Mouse (Mus musculus) heart, embryonic 11.5 days (tissue): ENCODE data around the gene Fcor. TPM values are rescaled to one million over a fixed set of nuclear protein-coding genes. Genes with fewer than 3 reads are reported as not detected.

Experiments
- ATAC-seq: fragments of 200-750 bp; cut with Nextera tagmentation; replicated peaks from 2 replicates; pipeline ENCODE4 v1.8.0; 2017; ENCODE audit warnings: moderate library complexity; ENCODE audit not compliant: insufficient number of reproducible peaks, low FRiP score, low TSS enrichment
- H3K27ac ChIP-seq: fragments of 300-500 bp; sonication (generic); 2 replicates; pipeline ENCODE4 v1.5.1; 2014; ENCODE audit warnings: mild to moderate bottlenecking, low read depth, low read length
- H3K27me3 ChIP-seq: fragments of 300-500 bp; sonication (generic); 2 replicates; pipeline ENCODE4 v1.6.1; 2014; ENCODE audit warnings: mild to moderate bottlenecking, low read length, mixed read lengths; ENCODE audit not compliant: control insufficient read depth, insufficient read depth
- H3K36me3 ChIP-seq: fragments of 300-500 bp; sonication (generic); 2 replicates; pipeline ENCODE4 v1.6.1; 2014; ENCODE audit warnings: mild to moderate bottlenecking, low read length, moderate library complexity, mixed read lengths; ENCODE audit not compliant: control insufficient read depth, insufficient read depth
- H3K4me1 ChIP-seq: fragments of 300-500 bp; sonication (generic); 2 replicates; pipeline ENCODE4 v1.6.1; 2014; ENCODE audit warnings: low read length; ENCODE audit not compliant: control insufficient read depth, insufficient read depth
- H3K4me2 ChIP-seq: fragments of 300-500 bp; sonication (generic); 2 replicates; pipeline ENCODE4 v1.6.1; 2014; ENCODE audit warnings: mild to moderate bottlenecking, moderate library complexity
- H3K4me3 ChIP-seq: fragments of 300-500 bp; sonication (generic); 2 replicates; pipeline ENCODE4 v1.5.1; 2014; ENCODE audit warnings: low read depth, low read length
- H3K9ac ChIP-seq: fragments of 300-500 bp; sonication (generic); 2 replicates; pipeline ENCODE4 v1.6.1; 2014; ENCODE audit warnings: mild to moderate bottlenecking, low read depth, low read length, moderate library complexity
- H3K9me3 ChIP-seq: fragments of 300-500 bp; sonication (generic); replicated peaks from 2 replicates; pipeline ENCODE4 v1.6.1; 2016; ENCODE audit warnings: low read length; ENCODE audit not compliant: control insufficient read depth
- WGBS: fragments of 180-500 bp; shearing (Covaris S2); extraction: QIAGEN DNeasy Blood & Tissue Kit; methylation state at CpG from one replicate; pipeline ENCODE4 v1.1.7; 2014; ENCODE audit not compliant: insufficient replicate concordance; 5-methylcytosine and 5-hydroxymethylcytosine counted together
- polyA plus RNA-seq: library from polyadenylated mRNA; unstranded; fragments of >200 nt; fragmentation: Nextera tagmentation; extraction: Ambion mirVana; gene quantifications from 2 replicates; pipeline ENCODE4 v1.2.1, GENCODE M21; 2014

Gene Fcor
- polyA plus RNA-seq, result 9.4 and 12.2 TPM in 2 replicates

GRCm38 (mm10) chr8:3671980-3672491, at the start of gene Fcor:
TSS of gene Fcor (minus strand) at chr8:3672362.
- H3K4me1 ChIP-seq, result no peaks in the 10 kb centered on the region; the same call in 1 of the 2 replicates
- WGBS, result 1% methylated on average over 23 of the region's 23 CpGs

DNA sequence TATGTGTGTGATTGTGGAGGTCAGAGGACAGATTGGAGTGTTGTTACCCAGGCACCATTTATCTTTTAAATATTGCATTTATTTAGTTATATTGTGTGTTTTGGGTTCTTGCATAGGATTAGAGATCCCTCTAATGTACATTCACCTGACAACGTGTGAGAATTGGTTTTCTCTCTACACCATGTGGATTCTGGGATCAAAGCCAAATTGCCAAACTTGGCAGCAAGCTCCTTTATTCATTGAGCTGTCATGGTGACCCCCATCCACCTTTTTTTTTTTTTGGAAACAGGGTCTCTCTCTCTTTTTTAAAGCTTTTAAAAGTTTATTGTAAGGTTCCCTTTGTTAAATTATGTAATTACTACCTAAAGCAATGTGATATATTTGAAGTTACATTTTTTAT, 48.9 kb upstream of the Fcor start:
- H3K36me3 ChIP-seq, result no peaks in the 10 kb centered on the region
- no peak overlapping the region for H3K4me3 ChIP-seq
- WGBS, result 32% methylated on average over 1 of the region's 1 CpGs

More at GRCm38 (mm10) chr8:3671980-3672491, at the start of gene Fcor:
- Histone ChIP-seq H3K4me3 (peak within 1 kb of the TSS; percentile 55), H3K9ac (peak within 1 kb of the TSS; percentile 73), H3K27ac (peak within 1 kb of the TSS; percentile 64; the same call in 1 of the 2 replicates), H3K27me3 (no peaks in the 10 kb centered on the region), H3K36me3 (no peaks in the 10 kb centered on the region), H3K4me2 (peak within 1 kb of the TSS; percentile 79), H3K9me3 (no peaks in the 10 kb centered on the region)
- ATAC-seq, result peak; percentile 66

DNA sequence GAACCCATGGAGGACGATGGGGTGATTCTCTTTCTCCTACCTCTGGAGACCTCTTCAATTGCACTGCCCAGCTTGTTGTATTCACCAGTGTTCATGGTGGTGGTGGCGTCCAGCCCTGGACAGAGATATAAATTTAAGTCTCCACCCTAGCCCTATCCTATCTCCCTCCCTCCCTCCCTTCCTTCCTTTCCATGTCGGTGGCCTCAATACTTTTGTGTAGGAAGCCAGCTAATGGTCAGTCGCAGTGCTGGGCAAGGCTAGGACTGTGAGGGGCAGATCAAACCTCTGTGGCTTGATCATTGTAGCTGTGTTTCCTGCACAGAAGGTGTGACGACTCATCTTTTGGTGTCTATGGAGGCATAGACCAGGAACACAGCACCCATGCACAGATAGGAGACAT, 48.4 kb upstream of the Fcor start, which contains the start of gene Clec4g:
Gene Clec4g, minus strand, starts transcription at position 101 of the 400 bp plus-strand sequence.
- WGBS, result 54% methylated on average over 5 of the region's 5 CpGs
- no peaks in the 10 kb centered on the region for H3K4me1 ChIP-seq
- H3K9me3 ChIP-seq, result 0 out of 2 replicates have a peak, but pooled peaks cover 3% of the 10 kb centered on the region
- no peak for ATAC-seq
- H3K27me3 ChIP-seq, result no peaks in the 10 kb centered on the region
- H3K4me3 ChIP-seq, result no peak within 1 kb of the TSS
- no peak within 1 kb of the TSS for H3K4me2 ChIP-seq
- no peak within 1 kb of the TSS for H3K27ac ChIP-seq
- H3K9ac ChIP-seq, result no peak within 1 kb of the TSS
- H3K36me3 ChIP-seq, result no peaks in the 10 kb centered on the region

More for the DNA sequence above, 48.9 kb upstream of the Fcor start:
- H3K4me1 ChIP-seq, result no peaks in the 10 kb centered on the region
- no peak overlapping the region for H3K4me2 ChIP-seq
- no peaks in the 10 kb centered on the region for H3K27me3 ChIP-seq
- no peak overlapping the region for H3K9ac ChIP-seq
- no peak overlapping the region for H3K27ac ChIP-seq
- no peak for ATAC-seq
- H3K9me3 ChIP-seq, result 0 out of 2 replicates have a peak, but pooled peaks cover 3% of the 10 kb centered on the region

- H3K9me3 ChIP-seq, result no peaks in the 10 kb centered on the region
- H3K36me3 ChIP-seq, result no peaks in the 10 kb centered on the region
- 14% methylated on average over 14 of the region's 14 CpGs for WGBS
- no peak overlapping the region for H3K9ac ChIP-seq
- no peak overlapping the region for H3K27ac ChIP-seq
- no peaks in the 10 kb centered on the region for H3K4me1 ChIP-seq
- ATAC-seq, result peak; percentile 53
- H3K4me2 ChIP-seq, result no peak overlapping the region
- no peak overlapping the region for H3K4me3 ChIP-seq
- no peaks in the 10 kb centered on the region for H3K27me3 ChIP-seq
Measured at GRCm38 (mm10) chr8:3718559-3718958, 46.4 kb upstream of the Fcor start.

- no peak overlapping the region for H3K4me2 ChIP-seq
- no peaks in the 10 kb centered on the region for H3K36me3 ChIP-seq
- no peaks in the 10 kb centered on the region for H3K9me3 ChIP-seq
- ATAC-seq, result peak; percentile 44; the same call in 1 of the 2 replicates
- H3K4me3 ChIP-seq, result no peak overlapping the region
- no peak overlapping the region for H3K9ac ChIP-seq
- 60% methylated on average over 12 of the region's 12 CpGs for whole genome bisulfite sequencing
- peak overlapping the region; percentile 22; the same call in 1 of the 2 replicates for H3K27ac ChIP-seq
- H3K4me1 ChIP-seq, result no peaks in the 10 kb centered on the region
- no peaks in the 10 kb centered on the region for H3K27me3 ChIP-seq
Measured at GRCm38 (mm10) chr8:3717321-3717954, 45.3 kb upstream of the Fcor start.

- no peak for ATAC-seq
- no peak overlapping the region; the same call in 1 of the 2 replicates for H3K27ac ChIP-seq
- WGBS, result 36% methylated on average over 2 of the region's 2 CpGs
Measured at GRCm38 (mm10) chr8:3711646-3712045, 39.5 kb upstream of the Fcor start.

GRCm38 (mm10) chr8:3710312-3710711, 38.1 kb upstream of the Fcor start:
- Histone ChIP-seq H3K9ac (no peak overlapping the region), H3K4me3 (no peak overlapping the region), H3K9me3 (no peaks in the 10 kb centered on the region), H3K36me3 (no peaks in the 10 kb centered on the region), H3K4me1 (peaks cover 3% of the 10 kb centered on the region; the same call in 1 of the 2 replicates), H3K27ac (no peak overlapping the region), H3K4me2 (no peak overlapping the region), H3K27me3 (no peaks in the 10 kb centered on the region)
- ATAC-seq, result no peak
- 80% methylated on average over 3 of the region's 3 CpGs for WGBS

More at GRCm38 (mm10) chr8:3711646-3712045, 39.5 kb upstream of the Fcor start:
- Histone ChIP-seq H3K9me3 (no peaks in the 10 kb centered on the region), H3K36me3 (no peaks in the 10 kb centered on the region), H3K27me3 (no peaks in the 10 kb centered on the region), H3K9ac (no peak overlapping the region), H3K4me1 (peaks cover 3% of the 10 kb centered on the region; the same call in 1 of the 2 replicates), H3K4me3 (no peak overlapping the region), H3K4me2 (no peak overlapping the region)

- WGBS, result 58% methylated on average over 7 of the region's 7 CpGs
Measured at GRCm38 (mm10) chr8:3707611-3708010, 35.4 kb upstream of the Fcor start.

More at GRCm38 (mm10) chr8:3707611-3708010, 35.4 kb upstream of the Fcor start:
- Histone ChIP-seq H3K36me3 (no peaks in the 10 kb centered on the region), H3K9ac (no peak overlapping the region), H3K27ac (no peak overlapping the region), H3K4me2 (no peak overlapping the region), H3K9me3 (no peaks in the 10 kb centered on the region), H3K27me3 (no peaks in the 10 kb centered on the region), H3K4me3 (no peak overlapping the region), H3K4me1 (peaks cover 3% of the 10 kb centered on the region; the same call in 1 of the 2 replicates)
- no peak; the same call in 1 of the 2 replicates for ATAC-seq
